Mouse (Mus musculus): ENCODE measurements around the gene Rbms3.
A peak's percentile ranks its signal among the peaks of the same experiment; 100 is the strongest.

Gene Rbms3

DNA sequence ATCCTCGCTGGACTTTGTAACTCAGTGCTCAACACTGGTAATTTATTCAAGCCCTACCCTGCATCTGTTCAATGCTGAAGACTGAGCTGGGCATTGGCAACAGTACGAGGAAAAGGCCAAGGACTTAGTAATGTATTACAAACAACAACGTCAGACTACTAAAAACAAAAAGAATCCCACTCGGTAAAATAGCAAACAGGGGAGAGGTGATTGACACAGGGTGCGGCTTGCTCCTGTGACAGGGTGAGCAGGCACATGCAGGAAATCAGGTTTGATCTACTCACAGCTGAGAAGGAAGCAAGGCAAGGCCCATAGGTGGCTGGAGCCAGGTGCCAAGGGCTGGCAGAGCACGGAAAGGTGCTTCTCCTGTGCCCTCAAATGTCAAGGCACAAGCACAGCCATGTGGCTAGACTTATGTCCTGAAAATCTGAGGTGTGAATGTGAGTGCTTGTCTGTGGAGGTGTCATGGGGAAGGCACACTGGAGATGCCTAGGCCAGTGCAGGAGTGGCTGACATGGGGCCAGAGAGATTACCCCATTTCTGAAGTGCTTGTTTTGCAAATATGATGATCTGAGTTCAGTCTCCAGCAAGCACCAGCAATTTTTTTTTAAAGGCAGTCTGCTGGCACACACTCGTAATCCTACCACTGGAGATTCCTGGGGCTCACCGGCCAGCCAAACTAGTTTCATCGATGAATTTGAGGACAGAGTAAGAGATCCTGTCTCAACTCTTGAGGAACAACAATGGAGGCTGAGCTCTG lies 251.4 kb downstream of the Rbms3 start:
- DNase-seq (ENCODE audit: low read depth, low spot score): no peak

DNA sequence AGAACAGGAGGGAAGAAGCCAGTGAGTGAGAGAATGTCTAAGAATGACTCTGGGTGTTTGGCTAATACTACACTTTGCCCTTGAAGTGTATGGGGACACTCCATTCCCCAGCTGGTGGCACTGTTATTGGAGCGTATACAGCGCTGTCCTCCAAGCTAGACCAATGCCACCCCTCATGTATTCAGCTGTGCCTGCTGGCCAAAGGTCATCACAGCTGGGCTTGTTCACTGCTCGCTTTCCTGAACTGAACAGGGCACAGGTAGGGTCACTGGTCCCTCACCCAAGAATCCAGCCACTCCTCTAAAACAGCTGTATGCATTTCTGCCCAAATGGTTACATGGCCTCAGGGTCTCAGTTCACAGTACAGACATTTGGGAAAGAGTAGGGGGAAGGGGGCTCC lies 253.9 kb downstream of the Rbms3 start:
- DNase-seq (ENCODE audit: low read depth, low spot score): no peak

DNA sequence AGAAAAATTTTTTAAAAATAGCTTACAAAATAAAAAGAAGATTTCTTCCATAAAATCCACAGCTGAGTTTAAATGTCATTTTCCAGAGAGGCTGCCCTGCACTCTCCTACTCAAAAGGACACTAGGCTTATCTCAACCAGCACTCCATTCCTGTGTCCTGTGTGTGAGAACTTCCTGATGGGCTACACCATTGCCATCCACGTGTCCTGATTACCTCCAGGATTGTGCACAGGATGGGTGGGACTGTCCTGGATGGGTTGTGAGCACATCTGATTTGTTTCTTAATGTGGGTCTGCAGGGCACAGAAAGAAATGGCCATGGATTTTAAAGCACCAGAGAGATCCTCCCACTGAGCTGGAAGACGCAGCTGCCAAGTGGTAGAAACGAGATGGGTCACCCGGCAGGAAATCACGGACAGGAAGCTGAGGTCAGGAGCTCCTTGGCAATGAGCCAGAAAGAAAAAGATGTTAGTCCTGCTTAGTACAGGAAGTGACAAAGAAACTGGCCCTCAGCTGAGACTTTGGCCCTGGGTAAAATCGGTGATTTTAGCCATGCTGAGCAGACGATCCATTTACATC lies 256.5 kb downstream of the Rbms3 start:
- DNase-seq (ENCODE audit: low read depth, low spot score): no peak

DNA sequence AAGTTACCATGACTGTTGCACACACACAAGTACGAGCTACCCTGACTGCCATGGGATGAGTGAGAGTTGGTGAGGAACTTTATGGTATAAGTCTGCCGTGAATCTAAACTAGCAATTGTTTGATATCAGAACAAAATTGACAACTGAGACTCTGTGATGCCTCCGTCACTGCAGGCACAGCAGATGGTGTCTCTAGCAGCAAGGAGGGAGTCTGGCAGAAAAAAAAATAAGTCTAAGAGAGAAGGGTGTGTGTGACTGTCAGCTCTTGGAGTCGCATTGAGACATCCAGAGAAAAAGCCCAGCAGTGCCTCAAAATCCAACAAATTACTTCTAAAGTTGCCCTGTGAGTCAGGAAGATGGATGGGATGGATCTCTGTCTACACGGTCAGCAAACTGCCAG lies 257.7 kb downstream of the Rbms3 start:
- DNase-seq (ENCODE audit: low read depth, low spot score): no peak

- no peak for DNase-seq (ENCODE audit: low read depth, low spot score)
These were observed 259.6 kb downstream of the Rbms3 start for GRCm38 (mm10) chr9:117370086-117370485.

GRCm38 (mm10) chr9:117368016-117368415 lies 261.7 kb downstream of the Rbms3 start:
- DNase-seq (ENCODE audit: low read depth, low spot score): no peak

GRCm38 (mm10) chr9:117364610-117365009 lies 265.1 kb downstream of the Rbms3 start:
- DNase-seq (ENCODE audit: low read depth, low spot score): no peak

- DNase-seq (ENCODE audit: low read depth, low spot score): no peak
These were observed 268.3 kb downstream of the Rbms3 start for GRCm38 (mm10) chr9:117361431-117361830.

GRCm38 (mm10) chr9:117356764-117357442 lies 272.8 kb downstream of the Rbms3 start:
- DNase-seq (ENCODE audit: low read depth, low spot score): peak; percentile 59

- DNase-seq (ENCODE audit: low read depth, low spot score): no peak
These were observed 274.2 kb downstream of the Rbms3 start for GRCm38 (mm10) chr9:117355501-117355900.

GRCm38 (mm10) chr9:117342336-117342735 lies 287.4 kb downstream of the Rbms3 start:
- DNase-seq (ENCODE audit: low read depth, low spot score): no peak

- no peak for DNase-seq (ENCODE audit: low read depth, low spot score)
These were observed 299.0 kb downstream of the Rbms3 start for GRCm38 (mm10) chr9:117330681-117331080.

GRCm38 (mm10) chr9:117319271-117319670 lies 310.4 kb downstream of the Rbms3 start:
- DNase-seq (ENCODE audit: low read depth, low spot score): no peak

- no peak for DNase-seq (ENCODE audit: low read depth, low spot score)
These were observed 311.3 kb downstream of the Rbms3 start for GRCm38 (mm10) chr9:117318461-117318860.

- DNase-seq (ENCODE audit: low read depth, low spot score): no peak
These were observed 312.5 kb downstream of the Rbms3 start for GRCm38 (mm10) chr9:117317251-117317650.

DNA sequence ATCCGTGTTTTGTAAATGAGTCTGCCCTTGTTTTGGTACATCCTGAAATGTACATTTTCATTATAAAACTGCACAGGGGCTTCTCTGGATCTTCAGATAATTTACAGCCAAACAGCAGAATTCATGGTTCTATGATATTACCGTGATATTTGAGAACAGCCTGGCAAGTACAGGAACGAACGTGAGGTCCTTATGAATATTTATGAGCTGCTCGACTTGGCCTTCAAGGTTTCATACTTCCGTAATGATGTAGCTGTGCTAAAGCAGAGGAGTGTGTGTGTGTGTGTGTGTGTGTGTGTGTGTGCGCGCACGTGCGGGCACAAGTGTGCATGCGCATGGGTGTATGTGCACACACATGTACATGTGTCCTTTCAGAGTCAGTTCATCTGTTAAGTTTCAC lies 316.1 kb downstream of the Rbms3 start:
- DNase-seq (ENCODE audit: low read depth, low spot score): no peak

DNA sequence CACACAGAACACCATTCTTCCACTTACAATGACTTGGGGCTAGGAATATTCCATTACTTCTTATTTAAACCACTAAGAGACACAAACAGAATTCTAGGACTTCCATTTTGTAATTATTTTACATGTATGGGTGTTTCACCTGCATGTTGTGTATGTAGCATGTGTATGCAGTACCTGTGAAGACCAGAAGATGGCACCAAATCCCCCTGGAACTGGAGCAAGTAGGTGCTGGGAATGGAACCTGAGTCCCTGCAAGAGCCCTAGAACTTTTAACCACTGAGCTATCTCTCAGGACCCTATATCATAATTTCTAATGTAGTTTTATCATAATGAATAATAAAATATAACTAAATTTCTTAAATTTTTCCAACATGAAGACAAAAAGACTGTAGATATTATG lies 319.9 kb downstream of the Rbms3 start:
- DNase-seq (ENCODE audit: low read depth, low spot score): no peak

DNA sequence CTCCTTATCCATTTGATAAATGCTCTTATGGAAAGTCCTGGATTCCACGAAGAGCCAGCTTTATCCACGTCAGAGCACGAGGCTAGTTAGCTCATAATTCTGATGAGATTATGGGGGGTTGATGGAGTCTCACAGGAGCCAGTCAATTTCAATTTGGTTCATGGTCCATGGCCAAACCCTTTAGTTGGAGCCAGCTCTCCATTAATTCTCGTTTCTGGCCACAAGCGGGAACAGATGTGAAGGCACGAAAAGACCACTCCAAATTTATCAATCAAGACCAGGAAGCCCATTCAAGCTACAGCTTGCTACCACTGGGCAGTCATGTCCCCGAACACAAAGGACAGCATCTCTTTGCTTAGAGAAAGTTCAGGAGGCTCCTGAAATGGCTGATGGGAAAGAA lies 330.7 kb downstream of the Rbms3 start:
- DNase-seq (ENCODE audit: low read depth, low spot score): no peak

GRCm38 (mm10) chr9:117297662-117298531 lies 331.8 kb downstream of the Rbms3 start:
- DNase-seq (ENCODE audit: low read depth, low spot score): no peak

GRCm38 (mm10) chr9:117291066-117291850 lies 338.5 kb downstream of the Rbms3 start:
- no peak for DNase-seq (ENCODE audit: low read depth, low spot score)

GRCm38 (mm10) chr9:117274846-117275245 lies 354.9 kb downstream of the Rbms3 start:
- no peak for DNase-seq (ENCODE audit: low read depth, low spot score)

Data from brain, embryonic 18.5 days (tissue).